Mouse (Mus musculus): ENCODE data around the gene Cavin1. TPM values are rescaled to one million over a fixed set of nuclear protein-coding genes. Genes with fewer than 3 reads are reported as not detected.

Cavin1 gene
- polyA plus RNA-seq, 1 experiment from 2014 or later = 136 TPM

- WGBS = 74% methylated on average over 2 of the region's 2 CpGs
- no peaks in the 10 kb centered on the region for H3K9me3 ChIP-seq (ENCODE audit: control insufficient read depth, low read depth, low read length)
- H3K9ac ChIP-seq (replicated peaks; ENCODE audit: low read depth, low read length) = no peak overlapping the region
- H3K27me3 ChIP-seq (ENCODE audit: control insufficient read depth, insufficient read depth, low read length) = no peaks in the 10 kb centered on the region
- no peak overlapping the region for H3K27ac ChIP-seq (ENCODE audit: low read length)
- no peak overlapping the region for H3K4me2 ChIP-seq (replicated peaks; ENCODE audit: low read depth, low read length)
- no peak for ATAC-seq (ENCODE audit: insufficient number of reproducible peaks, insufficient read depth, low FRiP score, low read depth)
- H3K36me3 ChIP-seq (ENCODE audit: control insufficient read depth, insufficient read depth, low read length) = peaks cover 16% of the 10 kb centered on the region
- peaks cover 4% of the 10 kb centered on the region; the same call in 1 of the 2 replicates for H3K4me1 ChIP-seq (ENCODE audit: control insufficient read depth, insufficient read depth, low read length)
- no peak overlapping the region for H3K4me3 ChIP-seq (ENCODE audit: low read depth, low read length)
Observed at GRCm38 (mm10) chr11:100908112-100908511, 62.6 kb downstream of the Cavin1 start.

DNA sequence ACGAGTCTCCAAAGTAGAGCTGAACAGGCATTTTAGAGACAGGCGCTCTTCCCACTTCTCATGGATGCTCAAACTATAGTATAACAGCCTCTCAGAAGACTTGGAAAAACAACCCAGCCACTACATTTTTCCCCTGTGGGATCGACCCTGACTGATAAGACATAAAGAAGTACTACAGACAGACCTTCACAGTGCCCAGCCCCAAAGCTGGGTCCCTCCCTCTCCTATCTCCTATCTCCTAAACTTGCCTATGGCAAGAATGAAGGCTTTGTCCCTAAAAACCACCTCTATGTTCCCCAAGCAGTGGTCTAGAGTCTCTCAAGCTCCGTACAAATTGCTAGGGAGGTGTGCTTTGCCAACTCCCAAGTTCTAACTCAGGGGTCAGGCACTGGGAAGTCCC is 63.8 kb downstream of the Cavin1 start:
- no peak overlapping the region for H3K9ac ChIP-seq (replicated peaks; ENCODE audit: low read depth, low read length)
- H3K4me1 ChIP-seq (ENCODE audit: control insufficient read depth, insufficient read depth, low read length) = no peaks in the 10 kb centered on the region
- peaks cover 2% of the 10 kb centered on the region; the same call in 1 of the 2 replicates for H3K9me3 ChIP-seq (ENCODE audit: control insufficient read depth, low read depth, low read length)
- WGBS = 86% methylated on average over 4 of the region's 4 CpGs
- H3K27me3 ChIP-seq (ENCODE audit: control insufficient read depth, insufficient read depth, low read length) = no peaks in the 10 kb centered on the region
- no peak for ATAC-seq (ENCODE audit: insufficient number of reproducible peaks, insufficient read depth, low FRiP score, low read depth)
- no peak overlapping the region for H3K27ac ChIP-seq (ENCODE audit: low read length)
- no peak overlapping the region for H3K4me3 ChIP-seq (ENCODE audit: low read depth, low read length)
- no peak overlapping the region for H3K4me2 ChIP-seq (replicated peaks; ENCODE audit: low read depth, low read length)
- H3K36me3 ChIP-seq (ENCODE audit: control insufficient read depth, insufficient read depth, low read length) = peaks cover 23% of the 10 kb centered on the region

Other genes with a start within 250 kb of the Cavin1 start
- 55.5 and 65.7 TPM in 2 replicates for gene Rab5c, start 232.7 kb downstream of the Cavin1 start, polyA plus RNA-seq (2014; fragmentation: Nextera tagmentation; extraction: Ambion mirVana)
- gene Kcnh4, start 210.9 kb downstream of the Cavin1 start, polyA plus RNA-seq (2014; fragmentation: Nextera tagmentation; extraction: Ambion mirVana) = 0.25 and 0.48 TPM in 2 replicates
- not detected in 2 replicates for gene Hcrt, start 208.0 kb downstream of the Cavin1 start, polyA plus RNA-seq (2014; fragmentation: Nextera tagmentation; extraction: Ambion mirVana)
- 3.3 and 3.8 TPM in 2 replicates for gene Ghdc, start 199.9 kb downstream of the Cavin1 start, polyA plus RNA-seq (2014; fragmentation: Nextera tagmentation; extraction: Ambion mirVana)
- gene Stat5b, start 120.2 kb downstream of the Cavin1 start, polyA plus RNA-seq (2014; fragmentation: Nextera tagmentation; extraction: Ambion mirVana) = 24.6 and 26.8 TPM in 2 replicates
- gene Stat5a, start 111.5 kb downstream of the Cavin1 start, polyA plus RNA-seq (2014; fragmentation: Nextera tagmentation; extraction: Ambion mirVana) = 7.3 and 8.3 TPM in 2 replicates
- 43.5 and 44.8 TPM in 2 replicates for gene Stat3, start 31.3 kb downstream of the Cavin1 start, polyA plus RNA-seq (2014; fragmentation: Nextera tagmentation; extraction: Ambion mirVana)
- gene Atp6v0a1, start 38.6 kb upstream of the Cavin1 start, polyA plus RNA-seq (2014; fragmentation: Nextera tagmentation; extraction: Ambion mirVana) = 38.4 and 42.0 TPM in 2 replicates
- 11.2 and 14.2 TPM in 2 replicates for gene Naglu, start 99.1 kb upstream of the Cavin1 start, polyA plus RNA-seq (2014; fragmentation: Nextera tagmentation; extraction: Ambion mirVana)
- not detected in 2 replicates for gene Hsd17b1, start 107.5 kb upstream of the Cavin1 start, polyA plus RNA-seq (2014; fragmentation: Nextera tagmentation; extraction: Ambion mirVana)
- 37.9 and 41.3 TPM in 2 replicates for gene Coasy, start 111.7 kb upstream of the Cavin1 start, polyA plus RNA-seq (2014; fragmentation: Nextera tagmentation; extraction: Ambion mirVana)
- gene Mlx, start 116.4 kb upstream of the Cavin1 start, polyA plus RNA-seq (2014; fragmentation: Nextera tagmentation; extraction: Ambion mirVana) = 36.7 and 46.0 TPM in 2 replicates
- gene Psmc3ip, start 124.5 kb upstream of the Cavin1 start, polyA plus RNA-seq (2014; fragmentation: Nextera tagmentation; extraction: Ambion mirVana) = 29.7 and 36.4 TPM in 2 replicates
- gene Retreg3, start 149.0 kb upstream of the Cavin1 start, polyA plus RNA-seq (2014; fragmentation: Nextera tagmentation; extraction: Ambion mirVana) = 8.0 and 9.1 TPM in 2 replicates
- gene Tubg1, start 149.1 kb upstream of the Cavin1 start, polyA plus RNA-seq (2014; fragmentation: Nextera tagmentation; extraction: Ambion mirVana) = 70.5 and 70.9 TPM in 2 replicates
- 3.6 and 4.5 TPM in 2 replicates for gene Tubg2, start 185.0 kb upstream of the Cavin1 start, polyA plus RNA-seq (2014; fragmentation: Nextera tagmentation; extraction: Ambion mirVana)
- gene Cntnap1, start 199.6 kb upstream of the Cavin1 start, polyA plus RNA-seq (2014; fragmentation: Nextera tagmentation; extraction: Ambion mirVana) = 2.1 and 2.2 TPM in 2 replicates
- gene Plekhh3, start 200.5 kb upstream of the Cavin1 start, polyA plus RNA-seq (2014; fragmentation: Nextera tagmentation; extraction: Ambion mirVana) = 25.6 and 26.0 TPM in 2 replicates
- gene Ccr10, start 204.6 kb upstream of the Cavin1 start, polyA plus RNA-seq (2014; fragmentation: Nextera tagmentation; extraction: Ambion mirVana) = 0.14 and 0.33 TPM in 2 replicates